Mouse (Mus musculus) heart, postnatal 14 days (tissue): ENCODE results near the gene Ihh. TPM values are rescaled to one million over a fixed set of nuclear protein-coding genes. Genes with fewer than 3 reads are reported as not detected.

Experiments used
- DNase-seq, 2 experiments: peaks; one replicate each; pipeline ENCODE4 v3.0.0; 2021 to 2022
- intact Hi-C: fragments of 180-260 bp; cut with DNase I; formaldehyde crosslinking; loops from one replicate; pipeline ENCODE4 v1.15.1; 2025
- long read RNA-seq, 2 experiments: library from polyadenylated mRNA; stranded (forward); transcript quantifications; one replicate each; pipeline ENCODE4 v2.0.0; 2021
- total RNA-seq, 2 experiments: library from RNA; stranded (reverse); gene quantifications; 2 replicates each; pipeline ENCODE4 v1.2.3; 2021

Ihh gene
- under 1 TPM in 1 of 2 experiments, not detected in 1; 0.12 TPM for total RNA-seq
- long read RNA-seq, experiment 1, result 0 reads
- long read RNA-seq, experiment 2, result 0 reads

GRCm38 (mm10) chr1:74951556-74952210, at the start of gene Ihh:
Ihh (minus strand) TSS chr1:74951672.
- intact Hi-C loops, result no loop called here

GRCm38 (mm10) chr1:75001183-75001582, 49.7 kb upstream of the Ihh start:
- no peak for DNase-seq
- intact Hi-C loops, result no loop called here

More at GRCm38 (mm10) chr1:74951556-74952210, at the start of gene Ihh:
- DNase-seq, result peak; percentile 3

DNA sequence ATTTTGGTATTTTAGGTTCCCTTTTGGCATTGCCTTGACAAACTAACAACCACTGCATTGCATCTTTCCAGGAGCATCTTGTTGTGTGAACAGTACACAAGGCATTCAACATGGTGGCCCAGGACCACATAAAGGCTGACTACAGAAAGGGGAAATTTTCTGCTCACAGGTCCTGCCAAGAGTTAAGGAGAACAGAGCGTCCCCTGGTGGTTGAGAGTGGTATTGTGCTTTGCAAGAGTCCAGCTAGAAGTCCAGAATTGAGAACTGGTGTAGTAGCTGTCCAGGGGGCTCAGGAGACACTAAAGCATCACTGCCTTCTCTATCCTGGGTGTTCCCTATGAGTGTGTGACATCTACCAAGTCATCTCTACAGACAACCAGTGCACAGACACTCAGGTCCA, 49.0 kb upstream of the Ihh start:
- intact Hi-C loops, result no loop called here
- peak; percentile 14 to 29 for DNase-seq

- intact Hi-C loops, result no loop called here
These were observed 47.7 kb upstream of the Ihh start for GRCm38 (mm10) chr1:74999173-74999572.

DNA sequence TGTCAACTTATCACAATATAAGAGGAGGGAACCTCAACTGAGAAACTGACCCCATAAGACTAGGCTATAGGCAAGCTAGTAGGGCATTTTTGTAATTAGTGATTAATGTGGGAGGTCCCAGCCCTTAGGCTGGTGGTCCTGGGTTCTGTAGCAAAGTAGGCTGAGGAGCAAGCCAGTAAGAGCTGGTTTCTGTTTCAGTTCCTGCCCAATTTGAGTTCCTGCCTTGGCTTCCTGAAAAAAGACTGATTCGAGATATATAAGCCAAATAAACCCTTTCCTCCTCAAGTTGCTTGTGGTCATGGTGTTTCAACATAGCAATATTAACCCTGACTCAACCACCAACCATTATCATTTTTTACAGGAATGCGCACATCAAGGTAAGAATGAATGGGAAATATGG, 45.8 kb upstream of the Ihh start:
- intact Hi-C loops, result no loop called here
- no peak for DNase-seq

More at GRCm38 (mm10) chr1:74999173-74999572, 47.7 kb upstream of the Ihh start:
- DNase-seq, result no peak

DNA sequence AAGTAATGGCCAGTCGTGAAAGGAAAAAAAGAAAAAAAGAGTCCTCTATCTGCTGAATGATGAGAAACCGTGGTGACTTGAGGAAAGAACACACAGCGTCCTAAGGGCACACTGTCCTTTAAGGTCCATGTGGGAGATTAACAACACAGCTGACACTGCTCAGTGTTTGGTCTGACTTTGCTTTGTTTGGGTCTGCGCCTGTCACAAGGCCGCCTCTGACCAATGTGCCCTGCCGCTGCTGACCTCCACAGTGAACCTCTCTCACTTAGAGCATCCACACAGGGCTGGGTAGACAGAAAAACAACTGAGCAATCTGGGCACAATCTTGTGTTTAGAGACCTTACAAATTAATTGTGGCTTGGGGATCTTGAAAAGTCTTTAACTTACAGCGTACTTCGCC, 25.5 kb upstream of the Ihh start:
- intact Hi-C loops, result no loop called here
- no peak for DNase-seq

GRCm38 (mm10) chr1:74975936-74976335, 24.5 kb upstream of the Ihh start:
- DNase-seq, result no peak
- intact Hi-C loops, result no loop called here

GRCm38 (mm10) chr1:74973590-74973989, 22.1 kb upstream of the Ihh start:
- intact Hi-C loops, result no loop called here

DNA sequence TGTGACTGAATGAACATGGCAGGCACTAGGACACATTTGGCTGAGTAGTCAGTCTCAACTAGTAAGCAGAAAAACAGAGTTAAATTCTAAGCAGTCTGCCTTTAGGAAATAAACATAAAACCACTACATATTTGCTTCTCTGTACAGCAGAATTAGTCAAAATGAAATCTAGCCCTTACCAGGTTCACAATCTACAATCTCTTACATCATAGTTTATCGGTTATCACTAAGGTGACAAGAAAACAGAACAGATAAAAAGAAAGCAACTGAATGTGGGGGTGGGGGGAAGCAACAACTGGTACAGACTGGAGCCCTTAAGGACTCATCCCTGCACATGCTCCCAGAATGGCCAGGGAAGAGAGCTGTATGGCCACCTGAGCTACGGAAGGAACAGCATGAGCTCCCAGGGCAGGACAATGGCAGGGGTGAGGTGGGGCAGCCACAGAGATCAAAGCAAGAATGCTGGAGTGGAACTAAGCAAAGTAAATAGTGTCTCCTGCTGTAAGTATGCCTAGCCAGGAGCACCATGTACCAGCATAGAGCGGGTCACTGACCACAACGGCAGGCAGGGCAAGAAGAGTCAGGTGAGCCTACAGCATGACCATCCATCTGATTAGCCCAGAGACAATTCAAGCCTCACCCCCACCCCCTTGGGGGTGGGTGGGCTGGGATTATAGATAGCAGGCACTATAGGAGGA, 20.0 kb upstream of the Ihh start:
- intact Hi-C loops, result no loop called here
- no peak for DNase-seq

More at GRCm38 (mm10) chr1:74973590-74973989, 22.1 kb upstream of the Ihh start:
- no peak for DNase-seq

GRCm38 (mm10) chr1:74967962-74968580, 16.6 kb upstream of the Ihh start:
- intact Hi-C loops, result no loop called here
- DNase-seq, result no peak

DNA sequence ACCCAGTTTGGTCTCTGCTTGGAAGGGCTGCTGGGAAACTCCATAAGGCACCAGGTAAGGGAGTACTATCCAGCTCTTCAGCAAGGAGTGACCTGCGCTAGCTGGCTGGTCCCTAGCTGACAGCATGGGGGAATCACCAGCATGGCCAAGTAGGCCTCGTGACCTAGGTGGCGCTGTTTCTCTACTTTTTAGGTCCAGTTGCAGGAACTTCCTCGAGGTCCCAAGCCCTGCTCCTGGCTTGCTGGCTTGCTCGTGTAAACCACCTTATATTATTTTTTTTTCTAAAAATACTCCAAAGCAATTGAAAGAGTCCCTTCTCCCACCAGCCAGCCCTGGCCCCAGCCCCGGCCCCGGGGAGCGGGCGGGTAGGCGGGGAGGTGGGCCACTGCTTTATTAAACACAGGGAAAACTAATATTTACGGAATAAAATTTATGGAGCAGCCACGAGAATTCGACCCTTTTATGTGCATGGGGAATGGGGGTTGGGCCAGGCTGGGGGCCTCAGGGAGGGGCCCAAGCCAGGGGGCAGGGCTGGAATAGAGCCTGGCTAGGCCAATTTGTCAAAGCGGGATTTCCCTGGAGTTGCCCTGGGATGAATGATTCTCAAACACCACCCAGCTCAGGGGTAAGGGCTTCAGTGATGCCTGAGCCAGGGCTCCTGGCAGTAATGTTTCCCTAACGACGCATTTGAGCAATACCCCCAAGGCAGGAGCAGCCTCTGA, 13.2 kb upstream of the Ihh start:
- peak; percentile 76 to 87 for DNase-seq
- intact Hi-C loops, result loop anchor here (2.0 kb wide), 1 partner anchor 52 kb away; no protein-coding TSS in a partner anchor

DNA sequence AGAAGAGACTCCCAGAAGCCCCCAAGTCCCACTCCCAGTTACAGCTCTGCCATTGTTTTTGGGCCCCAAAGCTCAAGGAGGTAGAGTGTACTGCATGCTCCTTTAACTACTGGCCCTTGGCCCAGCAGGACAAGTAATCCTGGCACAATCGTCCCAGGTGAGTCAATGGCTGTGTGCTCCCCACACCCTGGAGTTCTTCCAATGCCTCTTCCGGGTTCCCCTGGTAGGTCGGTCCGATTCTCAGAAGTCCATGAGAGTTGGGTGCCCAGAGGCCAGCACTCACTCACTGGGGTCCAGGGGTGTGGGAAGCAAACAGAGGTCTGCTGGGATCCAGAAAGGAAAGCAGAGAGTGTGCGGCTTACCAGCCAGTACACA, 11.4 kb upstream of the Ihh start:
- intact Hi-C loops, result no loop called here
- no peak for DNase-seq

GRCm38 (mm10) chr1:74962126-74962852, 10.8 kb upstream of the Ihh start:
- intact Hi-C loops, result no loop called here

DNA sequence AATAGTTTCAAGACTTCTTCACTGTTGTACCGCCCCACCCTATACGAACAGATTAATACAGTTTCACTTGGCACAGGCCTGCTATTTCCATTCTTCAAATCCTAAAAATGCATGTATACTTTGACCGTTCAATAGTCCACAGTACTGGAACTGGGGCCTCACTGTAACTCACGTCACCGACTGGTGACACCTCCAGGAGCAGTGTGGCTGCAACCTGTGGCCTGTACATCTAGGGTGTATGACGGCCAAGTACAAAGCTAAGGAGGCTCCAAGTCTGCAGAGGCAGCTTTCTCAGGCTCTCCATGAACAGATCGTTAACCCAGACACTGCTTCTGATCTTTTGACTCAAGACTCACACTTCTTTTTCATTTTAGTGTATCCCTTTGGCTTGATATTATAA, 10.2 kb upstream of the Ihh start:
- no peak for DNase-seq
- intact Hi-C loops, result no loop called here

More at GRCm38 (mm10) chr1:74962126-74962852, 10.8 kb upstream of the Ihh start:
- DNase-seq, result no peak

DNA sequence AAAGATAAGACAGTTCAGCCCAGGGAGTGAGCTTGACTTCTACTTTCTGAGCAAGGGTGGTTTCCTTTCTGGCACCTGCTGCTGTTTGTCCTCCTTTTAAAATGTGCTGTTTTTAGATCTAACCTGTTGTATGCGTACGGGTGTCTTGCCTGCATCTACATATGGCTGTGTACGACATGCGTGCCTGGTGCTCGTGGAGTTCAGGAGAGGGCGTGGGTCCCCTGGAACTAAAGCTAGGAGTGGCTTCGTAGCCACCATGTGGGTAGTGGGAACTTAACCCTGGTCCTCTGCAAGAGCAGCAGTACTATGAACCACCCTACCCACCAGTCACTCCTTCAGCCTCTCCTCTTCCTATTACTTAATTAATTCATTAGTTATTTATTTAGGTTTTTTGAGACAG, 8.6 kb upstream of the Ihh start:
- intact Hi-C loops, result no loop called here
- DNase-seq, result no peak

GRCm38 (mm10) chr1:74950576-74951490, 639 bp downstream of the Ihh start:
- peak in 1 of 2 experiments; percentile 3 for DNase-seq
- intact Hi-C loops, result no loop called here

- DNase-seq, result no peak
These were observed 1.4 kb downstream of the Ihh start for GRCm38 (mm10) chr1:74950066-74950465.

GRCm38 (mm10) chr1:74949666-74950050, 1.8 kb downstream of the Ihh start:
- intact Hi-C loops, result loop anchor here (5.0 to 10.0 kb wide), 2 partner anchors 68 to 305 kb away; no protein-coding TSS in a partner anchor
- peak; percentile 62 to 69 for DNase-seq

More at GRCm38 (mm10) chr1:74950066-74950465, 1.4 kb downstream of the Ihh start:
- intact Hi-C loops, result no loop called here
